Mouse (Mus musculus): ENCODE results near the gene Suclg2. TPM values are rescaled to one million over a fixed set of nuclear protein-coding genes. Genes with fewer than 3 reads are reported as not detected.

The Suclg2 gene
- total RNA-seq, 4 experiments from 2014 or later = 157 to 172 (median 167) TPM

DNA sequence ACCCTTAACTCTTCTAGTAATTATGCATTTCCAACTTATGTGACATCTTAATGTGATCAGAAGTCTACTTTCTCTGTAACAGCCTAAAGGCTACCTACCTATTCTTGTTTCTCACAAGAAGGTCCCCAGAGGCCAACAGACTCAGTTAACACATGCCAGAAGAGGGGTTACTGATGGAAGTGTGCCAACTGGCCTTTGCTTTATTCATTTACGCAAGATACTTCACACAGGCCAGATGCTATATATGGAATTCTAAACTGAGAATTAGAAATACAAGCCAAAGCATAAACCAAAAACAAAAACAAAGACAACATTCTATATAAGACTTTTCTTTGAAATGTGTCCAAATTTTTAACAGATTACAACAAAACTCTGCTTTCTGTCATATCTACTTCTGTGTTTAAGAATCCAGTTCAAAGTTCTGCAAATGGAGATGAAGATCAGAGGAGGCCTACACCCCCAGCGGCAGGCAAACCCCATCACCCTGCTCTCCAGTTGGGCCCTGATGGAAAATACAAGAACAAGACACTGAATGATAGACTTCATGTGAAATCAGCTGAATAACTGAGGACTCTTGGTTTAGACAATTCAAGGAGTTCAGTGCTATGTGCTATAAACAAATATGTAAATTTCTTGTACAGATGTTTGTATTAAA lies 155.1 kb downstream of the Suclg2 start:
- DNase-seq (ENCODE audit: low spot score) = no peak

DNA sequence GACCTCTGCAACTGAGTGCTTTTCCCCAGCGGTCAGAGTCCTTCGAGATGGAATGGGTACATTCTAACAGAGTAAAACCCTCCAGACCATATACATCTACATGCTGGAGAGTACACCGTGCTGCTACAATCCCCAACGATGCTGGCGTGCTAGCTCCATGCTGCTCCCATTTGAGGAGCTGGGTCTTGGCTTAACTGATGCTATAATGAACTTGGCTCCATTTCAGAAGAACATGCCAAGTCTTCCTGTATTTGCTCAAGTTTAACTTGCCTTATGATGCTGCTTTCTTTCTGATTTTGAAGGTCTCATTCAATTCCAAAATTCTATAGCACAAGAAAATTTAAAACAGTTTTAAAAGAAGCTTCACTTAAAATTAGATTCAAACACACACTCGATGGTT lies 162.3 kb downstream of the Suclg2 start:
- DNase-seq (ENCODE audit: low spot score) = no peak

DNA sequence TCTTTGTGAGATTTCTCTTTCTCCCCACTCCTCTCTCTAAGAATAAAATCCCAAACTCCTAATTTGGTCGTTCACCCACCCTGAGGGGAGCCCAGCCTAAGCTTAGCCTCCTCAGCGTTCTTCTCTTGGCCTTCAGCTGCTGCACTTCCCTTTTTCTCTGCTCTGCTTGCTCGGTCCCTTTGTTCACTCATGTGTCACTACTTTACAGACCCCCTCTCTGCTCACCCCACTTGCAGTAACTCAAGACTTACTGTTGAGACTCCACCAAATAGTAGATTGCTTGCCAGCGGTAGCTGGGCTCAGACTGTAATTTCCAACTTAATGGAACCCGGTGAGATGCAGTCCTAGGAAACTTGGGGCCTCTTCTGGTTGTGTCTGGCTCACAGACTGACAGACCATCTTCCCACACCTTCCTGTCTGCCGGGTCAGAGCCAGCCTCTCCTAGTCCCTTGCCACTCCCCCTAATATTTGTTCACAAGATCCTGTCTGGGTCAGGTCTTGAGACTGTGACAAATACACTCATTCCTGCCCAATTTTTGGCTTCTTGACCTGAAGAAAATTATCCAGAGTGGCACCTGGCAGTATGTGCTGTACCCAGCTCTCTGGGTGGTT lies 166.2 kb downstream of the Suclg2 start:
- DNase-seq (ENCODE audit: low spot score) = no peak

GRCm38 (mm10) chr6:95551000-95551399 lies 167.6 kb downstream of the Suclg2 start:
- DNase-seq (ENCODE audit: low spot score) = no peak

- DNase-seq (ENCODE audit: low spot score) = no peak
These were observed 172.3 kb downstream of the Suclg2 start for GRCm38 (mm10) chr6:95546189-95546832.

DNA sequence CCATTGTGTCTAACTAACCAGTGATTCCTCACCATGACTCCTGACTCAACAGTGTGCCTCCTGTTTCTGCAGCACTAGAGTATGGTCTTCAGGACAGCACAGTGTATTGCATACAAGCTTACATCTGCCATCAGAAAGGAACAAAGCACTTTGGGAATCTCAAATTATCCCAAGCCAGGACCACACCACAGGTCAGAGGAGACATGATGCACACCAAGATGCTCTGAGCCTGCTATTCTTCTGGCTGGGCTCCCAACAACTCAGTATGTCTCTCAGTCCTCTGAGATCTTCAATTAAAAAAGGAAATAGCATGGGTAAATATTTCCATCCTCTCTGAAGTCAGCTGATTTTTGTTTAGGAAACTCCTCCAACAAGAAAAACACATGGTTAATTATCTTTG lies 172.9 kb downstream of the Suclg2 start:
- DNase-seq (ENCODE audit: low spot score) = no peak

DNA sequence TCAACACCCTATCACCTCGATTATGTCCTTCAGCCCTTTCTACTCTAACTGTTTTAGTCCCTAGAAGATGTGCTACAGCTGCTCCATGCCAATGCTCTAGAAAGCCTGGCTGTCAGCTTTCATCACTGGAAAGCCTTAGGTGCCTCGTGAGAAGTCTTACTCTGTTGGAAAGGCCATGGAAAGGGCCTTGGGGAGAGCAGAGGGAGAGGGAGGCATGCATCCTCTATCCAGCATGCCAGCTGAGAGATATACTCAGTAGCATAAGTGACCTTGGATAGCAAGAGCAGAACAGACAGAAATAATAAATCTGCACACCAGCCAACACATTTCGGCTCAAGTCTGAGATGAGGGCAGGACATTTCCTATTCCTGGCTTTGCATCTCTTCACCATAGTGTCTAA lies 173.3 kb downstream of the Suclg2 start:
- no peak for DNase-seq (ENCODE audit: low spot score)

DNA sequence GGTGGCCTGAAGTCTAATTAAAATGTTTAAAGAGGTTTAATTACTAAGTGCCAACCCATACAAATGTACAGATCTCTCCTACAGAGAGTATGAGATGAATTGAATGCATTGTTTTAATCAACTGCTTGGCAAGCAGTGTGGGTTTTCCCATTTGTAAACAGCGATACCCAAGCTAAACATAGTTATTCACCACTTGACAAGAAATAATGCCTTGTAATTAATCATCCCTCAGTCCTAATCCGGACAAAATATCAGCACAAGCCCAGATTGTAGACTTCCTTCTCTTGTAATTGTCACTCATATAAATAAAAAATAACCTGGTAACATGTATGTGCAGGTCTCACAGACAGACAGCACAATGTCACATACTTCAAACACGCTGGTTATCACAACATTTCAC lies 183.4 kb downstream of the Suclg2 start:
- no peak for DNase-seq (ENCODE audit: low spot score)

- no peak for DNase-seq (ENCODE audit: low spot score)
These were observed 198.8 kb downstream of the Suclg2 start for GRCm38 (mm10) chr6:95519846-95520245.

DNA sequence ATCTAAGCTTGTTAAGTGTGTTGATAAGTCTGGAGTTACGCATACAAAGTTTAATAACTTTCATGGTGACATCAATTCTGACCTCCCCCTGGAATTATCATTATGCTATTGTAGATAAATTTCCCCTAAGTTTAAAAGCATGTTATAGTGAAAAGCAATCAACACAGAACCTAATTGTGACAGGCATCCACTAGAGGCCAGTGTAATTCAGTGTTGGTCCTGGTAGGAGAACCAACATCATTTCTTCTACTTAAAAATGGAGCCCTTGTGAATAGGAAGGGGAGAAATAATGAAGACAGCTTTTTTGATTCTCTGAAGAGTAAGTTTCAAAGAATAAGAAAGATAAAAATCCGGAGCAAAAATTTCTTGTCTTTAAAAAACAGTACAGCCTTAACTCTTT lies 200.2 kb downstream of the Suclg2 start:
- no peak for DNase-seq (ENCODE audit: low spot score)

DNA sequence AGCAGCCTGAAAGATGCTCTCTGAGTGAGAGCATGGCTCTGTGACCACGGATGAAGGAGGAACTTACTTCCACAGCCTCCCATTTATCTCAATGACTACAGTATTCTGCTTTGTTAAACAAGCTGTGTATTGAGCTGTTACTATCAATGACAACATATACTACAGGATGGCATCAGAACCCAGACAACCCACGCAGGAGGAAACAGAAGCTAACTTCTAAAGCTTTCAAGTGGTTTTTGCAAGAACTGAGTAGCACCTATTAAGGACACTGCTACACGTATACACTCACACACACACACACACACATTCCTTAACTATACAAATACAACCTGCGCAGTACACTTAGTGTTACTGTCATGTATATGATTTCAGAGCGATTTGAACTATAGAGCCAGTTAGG lies 202.9 kb downstream of the Suclg2 start:
- no peak for DNase-seq (ENCODE audit: low spot score)

DNA sequence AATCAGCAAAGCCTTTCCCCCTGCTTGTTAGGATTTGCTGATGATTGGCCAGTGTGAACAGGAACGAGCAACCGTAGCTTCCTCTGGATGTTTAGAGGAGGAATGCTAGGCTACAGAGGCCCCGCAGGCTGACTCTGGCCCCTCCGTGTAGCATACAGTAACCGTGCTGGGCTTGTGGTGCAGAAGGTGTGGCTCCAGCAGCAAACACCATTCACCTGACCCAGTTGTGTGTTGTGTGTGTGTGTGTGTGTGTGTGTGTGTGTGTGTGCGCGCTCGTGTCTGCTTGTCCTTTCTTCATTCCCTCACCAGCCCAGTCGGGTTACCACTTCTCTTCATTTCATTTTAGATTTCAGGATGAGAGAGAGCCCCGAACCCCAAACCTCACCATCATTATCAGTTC lies 203.9 kb downstream of the Suclg2 start:
- no peak for DNase-seq (ENCODE audit: low spot score)

- no peak for DNase-seq (ENCODE audit: low spot score)
These were observed 206.9 kb downstream of the Suclg2 start for GRCm38 (mm10) chr6:95511689-95512088.

GRCm38 (mm10) chr6:95500771-95501170 lies 217.8 kb downstream of the Suclg2 start:
- DNase-seq (ENCODE audit: low spot score) = no peak

DNA sequence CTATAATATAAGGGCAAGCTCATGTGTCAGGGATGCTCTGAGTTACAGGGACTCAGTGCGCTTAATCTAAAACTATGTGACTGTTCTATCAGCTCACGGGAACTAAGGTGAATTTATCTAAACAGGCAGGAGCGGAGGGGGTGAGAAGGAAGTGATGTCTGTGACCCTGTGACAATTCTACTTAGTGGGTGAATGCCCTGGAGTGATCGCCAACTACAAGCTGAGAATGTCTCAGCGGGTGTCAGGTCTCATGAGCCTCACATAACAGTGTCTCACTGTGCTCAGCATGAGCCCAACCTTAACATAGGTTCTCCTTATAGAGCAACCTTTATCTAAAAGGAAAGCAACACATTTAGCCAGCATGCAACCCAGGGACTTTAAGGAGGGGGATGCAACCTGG lies 219.0 kb downstream of the Suclg2 start:
- DNase-seq (ENCODE audit: low spot score) = no peak

GRCm38 (mm10) chr6:95492216-95492956 lies 226.2 kb downstream of the Suclg2 start:
- DNase-seq (ENCODE audit: low spot score) = no peak

- DNase-seq (ENCODE audit: low spot score) = no peak
These were observed 227.6 kb downstream of the Suclg2 start for GRCm38 (mm10) chr6:95491043-95491442.

DNA sequence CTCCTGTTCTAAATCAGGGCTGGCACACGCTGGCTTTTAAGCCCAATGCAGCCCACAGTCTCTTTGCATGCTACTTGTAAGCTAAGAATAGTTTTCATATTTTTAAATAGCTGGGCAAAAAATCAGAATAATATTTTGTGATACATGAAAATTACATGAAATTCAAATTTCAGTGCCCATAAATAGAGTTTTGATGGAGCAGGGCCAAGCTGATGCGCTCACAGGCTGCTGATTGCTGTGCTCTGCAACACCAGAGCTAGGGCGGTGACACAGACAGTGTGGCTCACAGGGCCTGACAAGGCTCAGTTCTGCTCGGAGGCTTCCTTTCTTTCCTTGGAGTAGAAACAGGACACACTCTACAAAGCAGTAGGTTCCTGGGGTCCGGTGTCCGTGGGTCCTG lies 232.8 kb downstream of the Suclg2 start:
- DNase-seq (ENCODE audit: low spot score) = no peak

- peak; percentile 11 for DNase-seq (ENCODE audit: low spot score)
These were observed 234.3 kb downstream of the Suclg2 start for GRCm38 (mm10) chr6:95484183-95484818.

DNA sequence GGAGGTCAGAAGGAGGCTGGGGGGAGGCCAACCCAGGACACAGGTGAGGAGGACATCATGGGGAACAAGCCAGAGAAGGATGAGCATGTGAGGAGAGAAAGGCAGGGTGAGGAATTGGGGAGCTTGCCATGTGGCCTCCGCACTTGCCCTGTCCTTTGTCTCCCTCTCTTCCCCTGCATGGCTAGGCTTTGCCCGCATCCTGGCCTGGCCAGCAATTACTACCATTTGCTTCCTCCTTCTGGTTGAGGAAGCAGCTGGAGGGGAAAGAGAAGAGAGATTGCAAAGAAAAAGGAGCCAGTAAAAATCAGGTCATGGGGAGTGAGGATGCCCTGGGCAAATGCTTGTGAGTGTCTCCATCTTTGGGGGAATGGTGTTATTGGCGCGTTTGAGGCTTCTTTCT lies 234.9 kb downstream of the Suclg2 start:
- no peak for DNase-seq (ENCODE audit: low spot score)

- peak; percentile 24 for DNase-seq (ENCODE audit: low spot score)
These were observed 235.5 kb downstream of the Suclg2 start for GRCm38 (mm10) chr6:95483127-95483526.

- DNase-seq (ENCODE audit: low spot score) = no peak
These were observed 238.8 kb downstream of the Suclg2 start for GRCm38 (mm10) chr6:95479801-95480200.
